Mouse (Mus musculus): ENCODE measurements around the gene Rab4b. TPM values are rescaled to one million over a fixed set of nuclear protein-coding genes. Genes with fewer than 3 reads are reported as not detected.
A peak's percentile ranks its signal among the peaks of the same experiment; 100 is the strongest.

Rab4b gene
- total and polyA plus RNA-seq, 2 experiments from 2014 or later = 60.5 to 138 TPM

DNA sequence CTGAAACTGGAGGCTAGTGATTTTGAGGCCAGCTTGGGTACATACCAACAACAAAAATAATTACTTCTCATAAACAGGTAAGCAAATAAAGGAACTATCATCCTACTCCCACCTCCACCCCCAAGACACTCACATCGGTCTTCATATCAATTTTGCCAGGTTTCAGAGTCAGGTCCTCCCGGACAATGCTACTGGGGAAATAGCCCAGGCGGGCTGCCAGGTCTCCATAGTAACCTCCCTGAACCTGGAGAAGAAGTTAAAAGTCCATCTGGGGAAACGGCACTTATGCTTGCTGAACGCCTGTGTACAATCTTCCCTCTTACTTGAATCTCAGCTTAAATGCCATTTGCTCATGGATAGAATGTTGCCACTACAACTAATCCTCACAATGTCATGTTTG is 1.3 kb upstream of the Rab4b start:
- no peak overlapping the region for H3K4me3 ChIP-seq (ENCODE audit: low read depth, low read length)
- 38% methylated on average over 5 of the region's 5 CpGs for WGBS
- peaks cover 13% of the 10 kb centered on the region for H3K36me3 ChIP-seq (ENCODE audit: insufficient read depth, low read length)
- no peak overlapping the region for H3K27ac ChIP-seq (ENCODE audit: low read depth, low read length)
- TF ChIP-seq CTCF (IDR thresholded peaks at IDR 0.05) = no peak
- no peak for ATAC-seq (ENCODE audit: low FRiP score)
- no peak overlapping the region for H3K4me2 ChIP-seq (ENCODE audit: low read depth, low read length, poor library complexity, severe bottlenecking)
- H3K4me1 ChIP-seq (ENCODE audit: insufficient read depth, low read length) = no peaks in the 10 kb centered on the region
- no peak overlapping the region for H3K9ac ChIP-seq (replicated peaks; ENCODE audit: low read length, poor library complexity, severe bottlenecking)
- H3K27me3 ChIP-seq (ENCODE audit: insufficient read depth, low read length) = no peaks in the 10 kb centered on the region
- DNase-seq (ENCODE audit: low spot score) = peak; percentile 64
- H3K9me3 ChIP-seq (ENCODE audit: low read length) = no peaks in the 10 kb centered on the region

DNA sequence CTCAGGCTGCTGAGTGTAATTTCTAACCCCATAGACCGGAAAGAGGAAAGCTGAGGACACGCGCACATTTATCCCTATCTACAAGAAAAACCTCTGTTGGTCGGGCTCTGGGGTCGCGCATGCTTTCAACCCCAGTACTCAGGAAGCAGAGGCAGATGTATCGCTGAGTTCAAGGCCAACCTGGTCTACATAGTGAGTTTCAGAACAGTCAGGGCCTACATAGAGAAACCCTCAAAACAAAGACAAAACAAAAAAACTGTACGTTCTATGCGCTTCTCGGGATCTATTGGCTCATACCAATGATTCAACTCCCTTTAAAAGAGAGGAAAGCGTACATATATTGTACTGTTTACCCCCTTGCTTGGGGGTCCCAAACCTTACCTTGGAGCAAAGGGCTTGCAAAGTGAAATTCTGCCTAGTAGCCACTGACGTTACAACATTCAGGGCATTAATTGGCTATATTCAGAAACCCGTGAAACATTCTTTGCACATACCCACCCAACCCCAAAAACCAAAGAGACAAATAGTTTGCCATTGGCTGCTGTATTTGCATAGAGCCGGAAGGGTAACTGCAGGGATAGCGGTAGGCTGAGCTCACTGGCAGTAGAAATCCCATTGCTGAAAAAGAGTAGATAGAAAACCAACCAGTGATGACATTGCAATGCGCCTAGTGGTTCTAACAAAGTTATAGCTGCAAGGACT is 672 bp upstream of the Rab4b start:
- Histone ChIP-seq H3K27me3 (ENCODE audit: insufficient read depth, low read length) (no peaks in the 10 kb centered on the region), H3K27ac (ENCODE audit: low read depth, low read length) (peak overlapping the region; percentile 80), H3K4me2 (ENCODE audit: low read depth, low read length, poor library complexity, severe bottlenecking) (peak overlapping the region; percentile 46), H3K36me3 (ENCODE audit: insufficient read depth, low read length) (peaks cover 14% of the 10 kb centered on the region), H3K4me3 (ENCODE audit: low read depth, low read length) (peak overlapping the region; percentile 32; the same call in 1 of the 2 replicates), H3K4me1 (ENCODE audit: insufficient read depth, low read length) (no peaks in the 10 kb centered on the region), H3K9ac (replicated peaks; ENCODE audit: low read length, poor library complexity, severe bottlenecking) (peak overlapping the region; percentile 39; the same call in 1 of the 2 replicates), H3K9me3 (ENCODE audit: low read length) (no peaks in the 10 kb centered on the region)
- DNase-seq (ENCODE audit: low spot score) (no peak), ATAC-seq (ENCODE audit: low FRiP score) (no peak)
- 47% methylated on average over 16 of the region's 16 CpGs for WGBS
- no peak for TF ChIP-seq CTCF (IDR thresholded peaks at IDR 0.05)

- Histone ChIP-seq H3K4me1 (ENCODE audit: insufficient read depth, low read length) (no peaks in the 10 kb centered on the region), H3K4me2 (ENCODE audit: low read depth, low read length, poor library complexity, severe bottlenecking) (peak overlapping the region; percentile 58), H3K27ac (ENCODE audit: low read depth, low read length) (peak overlapping the region; percentile 92), H3K4me3 (ENCODE audit: low read depth, low read length) (peak overlapping the region; percentile 62), H3K36me3 (ENCODE audit: insufficient read depth, low read length) (peaks cover 25% of the 10 kb centered on the region), H3K9ac (replicated peaks; ENCODE audit: low read length, poor library complexity, severe bottlenecking) (peak overlapping the region; percentile 72), H3K9me3 (ENCODE audit: low read length) (no peaks in the 10 kb centered on the region), H3K27me3 (ENCODE audit: insufficient read depth, low read length) (no peaks in the 10 kb centered on the region)
- 15% methylated on average over 4 of the region's 4 CpGs for WGBS
- TF ChIP-seq CTCF (IDR thresholded peaks at IDR 0.05) = no peak
- no peak for DNase-seq (ENCODE audit: low spot score)
- ATAC-seq (ENCODE audit: low FRiP score) = no peak; the same call in 1 of the 2 replicates
Observed at GRCm38 (mm10) chr7:27177942-27178323, 763 bp downstream of the Rab4b start.

DNA sequence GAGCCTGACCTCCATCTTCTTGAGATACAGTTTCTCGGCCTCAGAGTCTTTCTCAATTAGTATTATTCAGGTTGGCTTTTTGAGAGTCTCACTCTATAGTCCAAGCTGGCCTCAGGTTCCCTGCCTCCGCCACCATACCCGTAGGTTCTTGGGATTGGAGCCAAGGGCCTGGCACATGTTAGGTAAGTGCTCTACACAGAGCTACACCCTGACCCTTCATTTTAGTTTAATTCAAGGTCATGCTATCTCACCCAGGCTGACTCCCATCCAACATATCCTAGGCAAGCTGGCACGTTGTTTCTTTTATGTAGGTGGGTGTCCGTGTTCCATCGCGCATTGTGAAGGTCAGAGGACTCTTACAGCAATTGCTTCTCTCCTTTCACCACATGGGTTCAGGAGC is 3.8 kb downstream of the Rab4b start:
- Histone ChIP-seq H3K4me3 (ENCODE audit: low read depth, low read length) (no peak overlapping the region), H3K36me3 (ENCODE audit: insufficient read depth, low read length) (peaks cover 41% of the 10 kb centered on the region), H3K27me3 (ENCODE audit: insufficient read depth, low read length) (no peaks in the 10 kb centered on the region), H3K27ac (ENCODE audit: low read depth, low read length) (no peak overlapping the region), H3K4me1 (ENCODE audit: insufficient read depth, low read length) (no peaks in the 10 kb centered on the region), H3K4me2 (ENCODE audit: low read depth, low read length, poor library complexity, severe bottlenecking) (no peak overlapping the region), H3K9me3 (ENCODE audit: low read length) (no peaks in the 10 kb centered on the region), H3K9ac (replicated peaks; ENCODE audit: low read length, poor library complexity, severe bottlenecking) (no peak overlapping the region)
- DNase-seq (ENCODE audit: low spot score) = no peak
- ATAC-seq (ENCODE audit: low FRiP score) = no peak
- no peak for TF ChIP-seq CTCF (IDR thresholded peaks at IDR 0.05)
- 94% methylated on average over 7 of the region's 7 CpGs for WGBS

DNA sequence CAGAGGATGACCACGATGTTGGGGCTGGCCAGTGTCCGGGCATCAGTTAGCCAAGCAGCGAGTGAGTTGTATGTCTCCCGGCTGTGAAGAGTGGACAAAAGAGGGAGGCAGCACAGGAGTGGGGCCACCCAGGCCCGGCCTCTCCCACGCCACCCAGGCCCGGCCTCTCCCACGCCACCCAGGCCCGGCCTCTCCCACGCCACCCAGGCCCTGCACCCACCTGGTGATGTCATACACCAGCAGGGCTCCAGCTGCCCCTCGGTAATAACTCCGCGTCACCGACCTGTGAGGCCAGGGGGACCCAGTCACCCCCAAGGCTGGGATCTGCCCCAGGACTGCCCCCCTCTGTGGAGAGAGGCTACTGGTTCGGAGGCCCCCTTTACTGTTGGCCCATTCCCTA is 4.2 kb downstream of the Rab4b start:
- no peak for DNase-seq (ENCODE audit: low spot score)
- H3K4me2 ChIP-seq (ENCODE audit: low read depth, low read length, poor library complexity, severe bottlenecking) = no peak overlapping the region
- H3K4me3 ChIP-seq (ENCODE audit: low read depth, low read length) = no peak overlapping the region
- H3K9ac ChIP-seq (replicated peaks; ENCODE audit: low read length, poor library complexity, severe bottlenecking) = no peak overlapping the region
- no peaks in the 10 kb centered on the region for H3K4me1 ChIP-seq (ENCODE audit: insufficient read depth, low read length)
- H3K27me3 ChIP-seq (ENCODE audit: insufficient read depth, low read length) = no peaks in the 10 kb centered on the region
- no peak for TF ChIP-seq CTCF (IDR thresholded peaks at IDR 0.05)
- H3K9me3 ChIP-seq (ENCODE audit: low read length) = no peaks in the 10 kb centered on the region
- peaks cover 41% of the 10 kb centered on the region for H3K36me3 ChIP-seq (ENCODE audit: insufficient read depth, low read length)
- ATAC-seq (ENCODE audit: low FRiP score) = no peak
- WGBS = 94% methylated on average over 15 of the region's 15 CpGs
- no peak overlapping the region for H3K27ac ChIP-seq (ENCODE audit: low read depth, low read length)

DNA sequence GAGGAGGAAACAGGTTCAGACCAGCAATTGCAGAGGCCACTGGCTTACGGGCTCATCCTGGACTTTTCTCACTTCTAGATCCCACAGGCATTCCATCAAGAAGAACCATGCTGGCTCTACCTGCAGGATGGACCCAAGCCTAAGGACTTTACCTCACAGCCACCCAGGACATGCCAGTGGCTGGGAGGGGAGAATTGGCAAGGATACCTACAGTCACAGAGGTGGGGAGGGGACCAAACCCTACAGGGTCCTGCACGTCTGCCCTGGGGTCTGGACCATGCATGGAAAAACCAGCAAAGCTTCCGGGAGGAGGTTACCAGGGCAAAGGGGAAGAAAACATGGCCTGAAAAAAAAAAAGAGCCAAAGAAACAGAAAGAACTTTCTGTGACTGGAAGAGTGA is 7.7 kb downstream of the Rab4b start:
- ATAC-seq (ENCODE audit: low FRiP score) (no peak), DNase-seq (ENCODE audit: low spot score) (no peak)
- Histone ChIP-seq H3K4me2 (ENCODE audit: low read depth, low read length, poor library complexity, severe bottlenecking) (no peak overlapping the region), H3K9ac (replicated peaks; ENCODE audit: low read length, poor library complexity, severe bottlenecking) (no peak overlapping the region), H3K4me1 (ENCODE audit: insufficient read depth, low read length) (no peaks in the 10 kb centered on the region), H3K27ac (ENCODE audit: low read depth, low read length) (no peak overlapping the region), H3K27me3 (ENCODE audit: insufficient read depth, low read length) (no peaks in the 10 kb centered on the region), H3K4me3 (ENCODE audit: low read depth, low read length) (no peak overlapping the region), H3K36me3 (ENCODE audit: insufficient read depth, low read length) (peaks cover 41% of the 10 kb centered on the region), H3K9me3 (ENCODE audit: low read length) (no peaks in the 10 kb centered on the region)
- TF ChIP-seq CTCF (IDR thresholded peaks at IDR 0.05) = no peak
- 95% methylated on average over 3 of the region's 3 CpGs for WGBS

All from midbrain, postnatal 0 days (tissue).